Mouse (Mus musculus): ENCODE results near the gene Mroh2a. TPM values are rescaled to one million over a fixed set of nuclear protein-coding genes. Genes with fewer than 3 reads are reported as not detected.

Mroh2a gene
- polyA plus RNA-seq, 1 experiment, result 0.42 TPM

GRCm38 (mm10) chr1:88288056-88288788 is 61.4 kb downstream of the Mroh2a start:
- H3K4me3 ChIP-seq (ENCODE audit: extremely low read depth, insufficient read depth, insufficient read length), result no peak overlapping the region
- DNase-seq (ENCODE audit: low read depth in 1 of 2, low spot score in 2 of 2), result no peak
- H3K27me3 ChIP-seq (ENCODE audit: control insufficient read depth, insufficient read depth, low read length), result no peaks in the 10 kb centered on the region
- WGBS, result 38% methylated on average over 3 of the region's 3 CpGs
- no peak overlapping the region for H3K27ac ChIP-seq (ENCODE audit: insufficient read depth, low read length)
- TF ChIP-seq POLR2A (IDR thresholded peaks at IDR 0.05; ENCODE audit: low read depth, low read length) (no peak), CTCF (IDR thresholded peaks at IDR 0.05; ENCODE audit: extremely low read depth, insufficient read depth, insufficient read length, insufficient replicate concordance) (no peak)
- no peaks in the 10 kb centered on the region for H3K36me3 ChIP-seq (ENCODE audit: control insufficient read depth, insufficient read depth, low read length)
- H3K4me1 ChIP-seq (ENCODE audit: control insufficient read depth, insufficient read depth, insufficient read length), result peaks cover 3% of the 10 kb centered on the region; the same call in 1 of the 2 replicates

GRCm38 (mm10) chr1:88288789-88289127 is 62.0 kb downstream of the Mroh2a start:
- no peak for TF ChIP-seq POLR2A (IDR thresholded peaks at IDR 0.05; ENCODE audit: low read depth, low read length)
- no peak for TF ChIP-seq CTCF (IDR thresholded peaks at IDR 0.05; ENCODE audit: extremely low read depth, insufficient read depth, insufficient read length, insufficient replicate concordance)
- no peaks in the 10 kb centered on the region for H3K36me3 ChIP-seq (ENCODE audit: control insufficient read depth, insufficient read depth, low read length)
- no peak for DNase-seq (ENCODE audit: low read depth in 1 of 2, low spot score in 2 of 2)
- no peak overlapping the region for H3K4me3 ChIP-seq (ENCODE audit: extremely low read depth, insufficient read depth, insufficient read length)
- no peak overlapping the region for H3K27ac ChIP-seq (ENCODE audit: insufficient read depth, low read length)
- WGBS, result 75% methylated on average over 3 of the region's 3 CpGs
- no peaks in the 10 kb centered on the region for H3K27me3 ChIP-seq (ENCODE audit: control insufficient read depth, insufficient read depth, low read length)
- H3K4me1 ChIP-seq (ENCODE audit: control insufficient read depth, insufficient read depth, insufficient read length), result no peaks in the 10 kb centered on the region

GRCm38 (mm10) chr1:88289152-88289551 is 62.4 kb downstream of the Mroh2a start:
- TF ChIP-seq POLR2A (IDR thresholded peaks at IDR 0.05; ENCODE audit: low read depth, low read length) (no peak), CTCF (IDR thresholded peaks at IDR 0.05; ENCODE audit: extremely low read depth, insufficient read depth, insufficient read length, insufficient replicate concordance) (no peak)
- no peak for DNase-seq (ENCODE audit: low read depth in 1 of 2, low spot score in 2 of 2)
- Histone ChIP-seq H3K4me1 (ENCODE audit: control insufficient read depth, insufficient read depth, insufficient read length) (no peaks in the 10 kb centered on the region), H3K4me3 (ENCODE audit: extremely low read depth, insufficient read depth, insufficient read length) (no peak overlapping the region), H3K36me3 (ENCODE audit: control insufficient read depth, insufficient read depth, low read length) (no peaks in the 10 kb centered on the region), H3K27me3 (ENCODE audit: control insufficient read depth, insufficient read depth, low read length) (no peaks in the 10 kb centered on the region), H3K27ac (ENCODE audit: insufficient read depth, low read length) (no peak overlapping the region)
- 40% methylated on average over 2 of the region's 2 CpGs for WGBS

GRCm38 (mm10) chr1:88289917-88290316 is 63.1 kb downstream of the Mroh2a start:
- Histone ChIP-seq H3K27ac (ENCODE audit: insufficient read depth, low read length) (no peak overlapping the region), H3K4me3 (ENCODE audit: extremely low read depth, insufficient read depth, insufficient read length) (no peak overlapping the region), H3K36me3 (ENCODE audit: control insufficient read depth, insufficient read depth, low read length) (no peaks in the 10 kb centered on the region), H3K4me1 (ENCODE audit: control insufficient read depth, insufficient read depth, insufficient read length) (no peaks in the 10 kb centered on the region), H3K27me3 (ENCODE audit: control insufficient read depth, insufficient read depth, low read length) (no peaks in the 10 kb centered on the region)
- WGBS, result 32% methylated on average over 4 of the region's 4 CpGs
- TF ChIP-seq CTCF (IDR thresholded peaks at IDR 0.05; ENCODE audit: extremely low read depth, insufficient read depth, insufficient read length, insufficient replicate concordance) (no peak), POLR2A (IDR thresholded peaks at IDR 0.05; ENCODE audit: low read depth, low read length) (no peak)
- DNase-seq (ENCODE audit: low read depth in 1 of 2, low spot score in 2 of 2), result no peak

DNA sequence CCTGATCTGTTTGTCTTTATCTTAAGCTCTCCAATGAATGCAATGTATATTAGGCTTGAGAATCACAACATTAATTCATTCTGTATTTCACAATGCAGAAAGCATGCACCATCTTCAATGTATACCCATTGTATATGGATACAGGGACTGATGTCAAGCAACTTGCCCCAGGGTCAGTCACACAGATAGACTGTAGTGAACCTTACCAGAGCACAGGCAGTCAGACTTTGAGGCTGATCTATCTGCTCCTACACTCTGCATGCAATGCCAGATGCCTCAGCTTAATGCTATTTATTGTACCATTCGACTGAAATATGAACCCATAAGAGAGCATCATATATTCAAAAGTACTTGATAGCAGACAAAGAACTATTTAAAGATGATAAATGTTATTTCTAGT is 63.7 kb downstream of the Mroh2a start:
- WGBS, result 60% methylated on average over 1 of the region's 1 CpGs

DNA sequence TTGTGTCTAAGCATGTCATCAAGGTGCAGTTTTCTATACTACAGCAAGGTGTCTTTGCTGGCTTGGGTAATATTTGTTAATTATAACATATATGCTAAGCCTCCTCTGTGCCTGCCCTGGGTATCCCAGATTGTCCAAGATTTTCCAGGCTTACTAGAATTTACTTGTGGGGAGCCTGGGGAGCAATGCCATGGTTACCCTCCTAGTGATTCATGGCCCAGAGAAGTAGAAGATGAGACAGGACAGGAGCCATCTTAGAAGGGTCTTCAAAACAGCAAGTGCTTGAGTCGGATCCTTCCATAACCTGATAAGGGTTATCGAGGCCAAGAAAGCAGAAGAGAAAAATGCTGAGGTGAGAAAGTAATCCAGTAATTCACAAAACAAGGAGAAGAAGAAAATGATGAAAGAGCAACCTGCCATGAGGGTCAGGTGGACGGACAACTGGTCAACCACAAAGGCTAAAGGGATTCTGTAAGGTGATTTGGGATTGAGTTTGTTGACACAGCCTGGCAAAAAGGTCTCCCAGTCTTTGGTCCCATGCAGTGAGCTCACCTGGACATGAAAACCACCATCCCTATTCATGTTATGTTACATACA is 64.7 kb downstream of the Mroh2a start:
- Histone ChIP-seq H3K4me1 (ENCODE audit: control insufficient read depth, insufficient read depth, insufficient read length) (no peaks in the 10 kb centered on the region), H3K27ac (ENCODE audit: insufficient read depth, low read length) (no peak overlapping the region), H3K36me3 (ENCODE audit: control insufficient read depth, insufficient read depth, low read length) (no peaks in the 10 kb centered on the region), H3K4me3 (ENCODE audit: extremely low read depth, insufficient read depth, insufficient read length) (no peak overlapping the region), H3K27me3 (ENCODE audit: control insufficient read depth, insufficient read depth, low read length) (no peaks in the 10 kb centered on the region)
- no peak for DNase-seq (ENCODE audit: low read depth in 1 of 2, low spot score in 2 of 2)
- WGBS, result 63% methylated on average over 3 of the region's 3 CpGs
- no peak for TF ChIP-seq POLR2A (IDR thresholded peaks at IDR 0.05; ENCODE audit: low read depth, low read length)
- TF ChIP-seq CTCF (IDR thresholded peaks at IDR 0.05; ENCODE audit: extremely low read depth, insufficient read depth, insufficient read length, insufficient replicate concordance), result no peak

More for the DNA sequence above, 63.7 kb downstream of the Mroh2a start:
- Histone ChIP-seq H3K27me3 (ENCODE audit: control insufficient read depth, insufficient read depth, low read length) (no peaks in the 10 kb centered on the region), H3K4me3 (ENCODE audit: extremely low read depth, insufficient read depth, insufficient read length) (no peak overlapping the region), H3K4me1 (ENCODE audit: control insufficient read depth, insufficient read depth, insufficient read length) (no peaks in the 10 kb centered on the region), H3K36me3 (ENCODE audit: control insufficient read depth, insufficient read depth, low read length) (no peaks in the 10 kb centered on the region), H3K27ac (ENCODE audit: insufficient read depth, low read length) (no peak overlapping the region)
- DNase-seq (ENCODE audit: low read depth in 1 of 2, low spot score in 2 of 2), result no peak
- TF ChIP-seq CTCF (IDR thresholded peaks at IDR 0.05; ENCODE audit: extremely low read depth, insufficient read depth, insufficient read length, insufficient replicate concordance) (no peak), POLR2A (IDR thresholded peaks at IDR 0.05; ENCODE audit: low read depth, low read length) (no peak)

DNA sequence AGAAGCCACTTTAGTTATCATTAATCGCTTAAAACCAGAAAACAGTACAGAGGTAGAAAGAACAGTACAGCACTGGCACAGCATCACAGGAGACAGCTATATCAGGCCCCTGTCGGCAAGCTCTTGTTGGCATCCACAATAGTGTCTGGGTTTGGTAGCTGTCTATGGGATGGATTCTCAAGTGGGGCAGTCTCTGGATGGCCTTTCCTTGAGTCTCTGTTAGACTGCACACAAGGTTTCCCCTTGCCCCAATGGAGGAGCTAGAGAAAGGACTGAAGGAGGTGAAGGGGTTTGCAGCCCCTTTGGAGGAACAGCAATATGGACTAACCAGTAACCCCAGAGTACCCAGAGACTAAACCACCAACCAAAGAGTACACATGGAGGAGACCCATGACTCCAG is 65.3 kb downstream of the Mroh2a start:
- no peaks in the 10 kb centered on the region for H3K27me3 ChIP-seq (ENCODE audit: control insufficient read depth, insufficient read depth, low read length)
- no peaks in the 10 kb centered on the region for H3K36me3 ChIP-seq (ENCODE audit: control insufficient read depth, insufficient read depth, low read length)
- H3K4me1 ChIP-seq (ENCODE audit: control insufficient read depth, insufficient read depth, insufficient read length), result no peaks in the 10 kb centered on the region
- H3K4me3 ChIP-seq (ENCODE audit: extremely low read depth, insufficient read depth, insufficient read length), result no peak overlapping the region
- WGBS, result 51% methylated on average over 2 of the region's 2 CpGs
- DNase-seq (ENCODE audit: low read depth in 1 of 2, low spot score in 2 of 2), result no peak
- no peak for TF ChIP-seq CTCF (IDR thresholded peaks at IDR 0.05; ENCODE audit: extremely low read depth, insufficient read depth, insufficient read length, insufficient replicate concordance)
- no peak for TF ChIP-seq POLR2A (IDR thresholded peaks at IDR 0.05; ENCODE audit: low read depth, low read length)
- H3K27ac ChIP-seq (ENCODE audit: insufficient read depth, low read length), result no peak overlapping the region
